Mouse (Mus musculus) small intestine, adult 2 months (tissue): ENCODE measurements around the gene Ranbp10.

Experiments
- CTCF ChIP-seq: fragments of 200-500 bp; IDR thresholded peaks from 2 replicates; pipeline ENCODE4 v1.5.1; 2012; ENCODE audit warnings: low read depth, mild to moderate bottlenecking, control low read depth, inconsistent platforms, low read length, moderate library complexity, mixed read lengths; ENCODE audit not compliant: insufficient replicate concordance, insufficient read length; ENCODE audit errors: extremely low read depth
- POLR2A ChIP-seq: fragments of 200-500 bp; IDR thresholded peaks from 2 replicates; pipeline ENCODE4 v1.6.1; 2012; ENCODE audit warnings: low read depth, mild to moderate bottlenecking, control low read depth, inconsistent platforms, low read length, moderate library complexity

GRCm38 (mm10) chr8:105807766-105808165 lies 19.4 kb downstream of the Ranbp10 start:
- no peak for TF ChIP-seq CTCF
- no peak for TF ChIP-seq POLR2A
